Mouse (Mus musculus) forebrain, embryonic 12.5 days (tissue): Measurements from ENCODE around the gene Cldn4. TPM values are rescaled to one million over a fixed set of nuclear protein-coding genes. Genes with fewer than 3 reads are reported as not detected.

Experiments
- ATAC-seq: fragments of 200-750 bp; cut with Nextera tagmentation; 2 replicates; pipeline ENCODE4 v1.8.0; 2017; ENCODE audit warnings: moderate TSS enrichment; ENCODE audit not compliant: low FRiP score
- H3K27ac ChIP-seq: fragments of 300-500 bp; sonication (generic); 2 replicates; pipeline ENCODE4 v1.5.1; 2016; ENCODE audit warnings: mild to moderate bottlenecking
- H3K27me3 ChIP-seq: fragments of 300-500 bp; sonication (generic); 2 replicates; pipeline ENCODE4 v1.6.1; 2016; ENCODE audit warnings: mild to moderate bottlenecking
- H3K36me3 ChIP-seq: fragments of 300-500 bp; sonication (generic); replicated peaks from 2 replicates; pipeline ENCODE4 v1.6.1; 2016; ENCODE audit warnings: mild to moderate bottlenecking
- H3K4me1 ChIP-seq: fragments of 300-500 bp; sonication (generic); 2 replicates; pipeline ENCODE4 v1.6.1; 2016
- H3K4me2 ChIP-seq: fragments of 300-500 bp; sonication (generic); 2 replicates; pipeline ENCODE4 v1.6.1; 2016; ENCODE audit warnings: mild to moderate bottlenecking, moderate library complexity
- H3K4me3 ChIP-seq: fragments of 300-500 bp; sonication (generic); replicated peaks from 2 replicates; pipeline ENCODE4 v1.5.1; 2016; ENCODE audit warnings: mild to moderate bottlenecking
- H3K9ac ChIP-seq: fragments of 300-500 bp; sonication (generic); 2 replicates; pipeline ENCODE4 v1.6.1; 2016; ENCODE audit warnings: mild to moderate bottlenecking
- H3K9me3 ChIP-seq: fragments of 300-500 bp; sonication (generic); 2 replicates; pipeline ENCODE4 v1.6.1; 2016
- WGBS: fragments of 180-500 bp; shearing (Covaris S2); methylation state at CpG from one replicate; pipeline ENCODE4 v1.1.7; 2016; 5-methylcytosine and 5-hydroxymethylcytosine counted together
- polyA plus RNA-seq: library from polyadenylated mRNA; unstranded; fragments of >200 nt; fragmentation: Nextera tagmentation; extraction: Ambion mirVana; gene quantifications from 2 replicates; pipeline ENCODE4 v1.2.1, GENCODE M21; 2016

Gene Cldn4
- polyA plus RNA-seq, 1 experiment from 2014 or later = 2.8 TPM

DNA sequence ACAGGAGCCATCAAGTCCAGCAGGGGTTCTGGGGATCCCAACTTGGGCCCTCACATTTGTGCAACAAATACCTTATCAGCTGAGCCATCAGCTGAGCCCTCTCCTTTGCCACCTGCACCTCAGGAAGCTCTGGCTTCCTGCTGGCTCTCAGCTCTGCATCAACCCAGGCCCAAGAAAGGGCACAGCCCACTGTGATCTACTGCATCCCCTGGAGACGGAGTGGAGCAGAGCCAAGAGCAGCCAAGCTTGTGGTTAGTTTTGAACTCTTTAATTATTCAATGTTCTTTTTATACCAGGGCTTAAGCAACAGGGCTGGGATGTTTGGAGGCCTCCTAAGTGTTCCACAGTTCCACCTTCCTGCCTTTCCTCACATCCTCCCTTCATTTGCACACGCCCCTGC lies 13.7 kb upstream of the Cldn4 start:
- no peak for ATAC-seq
- no peak overlapping the region for H3K27ac ChIP-seq
- H3K36me3 ChIP-seq = no peaks in the 10 kb centered on the region
- WGBS = 69% methylated on average over 2 of the region's 2 CpGs
- H3K27me3 ChIP-seq = 0 out of 2 replicates have a peak, but pooled peaks cover 4% of the 10 kb centered on the region
- H3K9me3 ChIP-seq = no peaks in the 10 kb centered on the region
- no peaks in the 10 kb centered on the region for H3K4me1 ChIP-seq
- H3K9ac ChIP-seq = no peak overlapping the region
- H3K4me2 ChIP-seq = no peak overlapping the region
- H3K4me3 ChIP-seq = no peak overlapping the region

DNA sequence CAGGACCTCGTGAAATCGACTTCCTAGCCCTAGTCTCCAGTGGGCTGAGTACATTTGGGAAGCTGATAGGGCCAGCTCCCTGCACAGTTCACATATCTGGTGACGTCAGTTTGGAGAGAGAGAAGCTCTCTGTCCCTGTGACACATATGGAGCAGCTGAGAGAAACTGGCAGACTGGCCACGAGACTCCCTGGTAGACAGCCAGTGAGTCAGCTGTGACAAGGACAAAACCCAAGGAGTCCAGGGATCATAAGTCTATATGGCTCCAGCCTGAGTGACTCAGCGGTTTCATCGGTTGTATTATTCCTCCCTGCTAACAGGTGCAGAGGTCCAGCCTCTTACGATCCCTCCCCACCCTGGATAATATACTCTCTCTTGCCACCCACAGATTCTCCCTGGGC lies 12.4 kb upstream of the Cldn4 start:
- no peaks in the 10 kb centered on the region for H3K4me1 ChIP-seq
- no peak overlapping the region for H3K4me2 ChIP-seq
- ATAC-seq = no peak
- no peaks in the 10 kb centered on the region for H3K36me3 ChIP-seq
- no peak overlapping the region for H3K27ac ChIP-seq
- no peaks in the 10 kb centered on the region for H3K27me3 ChIP-seq
- H3K4me3 ChIP-seq = no peak overlapping the region
- whole genome bisulfite sequencing = 81% methylated on average over 7 of the region's 7 CpGs
- H3K9me3 ChIP-seq = no peaks in the 10 kb centered on the region
- H3K9ac ChIP-seq = no peak overlapping the region; the same call in 1 of the 2 replicates

DNA sequence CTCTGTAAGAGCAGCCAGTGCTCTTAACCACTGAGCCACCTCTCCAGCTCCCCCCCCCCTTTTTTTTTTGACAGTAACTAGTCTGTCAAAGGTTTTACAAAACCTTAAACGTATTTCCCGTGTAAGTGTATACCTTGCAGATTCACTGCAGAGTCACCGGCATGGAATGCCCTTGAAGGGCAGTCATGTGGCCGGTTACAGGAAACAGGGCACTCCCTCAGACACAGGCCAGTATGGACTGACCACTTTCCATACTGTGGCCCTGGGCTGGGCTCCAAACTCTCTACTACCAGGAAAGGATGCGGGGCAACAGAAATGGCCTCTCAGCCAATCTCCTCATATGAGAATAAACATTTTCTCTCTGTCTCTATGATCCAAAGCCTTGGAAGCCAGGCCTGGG lies 8.8 kb upstream of the Cldn4 start:
- WGBS = 85% methylated on average over 5 of the region's 5 CpGs
- ATAC-seq = no peak
- Histone ChIP-seq H3K9me3 (no peaks in the 10 kb centered on the region), H3K9ac (no peak overlapping the region), H3K4me1 (no peaks in the 10 kb centered on the region), H3K4me3 (no peak overlapping the region), H3K36me3 (no peaks in the 10 kb centered on the region), H3K4me2 (no peak overlapping the region), H3K27me3 (0 out of 2 replicates have a peak, but pooled peaks cover 6% of the 10 kb centered on the region), H3K27ac (no peak overlapping the region)

DNA sequence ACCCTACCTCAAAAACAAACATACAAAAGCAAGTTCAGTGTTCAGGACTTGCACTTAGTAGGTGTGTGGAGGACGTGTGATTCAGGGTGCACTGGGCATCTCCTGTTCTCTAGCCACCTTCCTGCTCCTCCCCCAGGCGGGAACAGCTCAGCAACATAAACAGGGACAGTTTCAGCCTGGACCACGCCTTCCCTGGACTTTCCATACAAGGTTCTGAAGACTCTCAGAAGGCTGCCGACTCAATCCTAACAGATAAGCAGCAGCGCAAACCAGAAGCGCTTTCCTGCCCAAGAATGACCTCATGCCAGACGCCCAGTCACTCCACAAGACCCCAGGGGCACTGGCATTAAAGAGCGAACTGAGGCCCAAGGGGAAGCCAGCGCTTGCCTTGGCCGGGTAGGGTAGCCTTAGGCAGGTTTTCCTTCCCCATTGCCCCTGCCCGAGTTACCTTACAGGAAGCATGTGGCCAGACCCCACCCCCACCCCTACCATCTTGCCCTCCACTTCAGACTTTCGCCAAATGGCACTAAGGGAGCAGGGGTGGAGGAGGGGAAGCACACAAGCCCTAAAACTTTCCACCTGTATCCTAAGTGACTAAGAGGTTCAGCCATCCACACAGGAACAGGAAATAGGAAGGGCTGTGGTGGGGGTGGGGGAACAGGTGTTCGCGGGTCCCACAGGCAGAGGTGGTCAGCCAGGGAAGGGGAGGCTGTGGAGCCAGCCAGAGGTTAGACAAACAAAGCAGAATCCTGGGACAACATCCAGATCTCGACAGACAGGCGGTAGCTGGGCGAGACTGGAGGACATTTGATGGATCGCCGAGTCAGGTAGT lies 4.5 kb upstream of the Cldn4 start:
- no peak for ATAC-seq
- no peak overlapping the region for H3K4me3 ChIP-seq
- H3K4me1 ChIP-seq = peaks cover 7% of the 10 kb centered on the region
- no peaks in the 10 kb centered on the region for H3K36me3 ChIP-seq
- H3K4me2 ChIP-seq = no peak overlapping the region
- H3K27ac ChIP-seq = no peak overlapping the region
- no peak overlapping the region for H3K9ac ChIP-seq
- WGBS = 56% methylated on average over 19 of the region's 19 CpGs
- H3K9me3 ChIP-seq = no peaks in the 10 kb centered on the region
- peaks cover 26% of the 10 kb centered on the region for H3K27me3 ChIP-seq

DNA sequence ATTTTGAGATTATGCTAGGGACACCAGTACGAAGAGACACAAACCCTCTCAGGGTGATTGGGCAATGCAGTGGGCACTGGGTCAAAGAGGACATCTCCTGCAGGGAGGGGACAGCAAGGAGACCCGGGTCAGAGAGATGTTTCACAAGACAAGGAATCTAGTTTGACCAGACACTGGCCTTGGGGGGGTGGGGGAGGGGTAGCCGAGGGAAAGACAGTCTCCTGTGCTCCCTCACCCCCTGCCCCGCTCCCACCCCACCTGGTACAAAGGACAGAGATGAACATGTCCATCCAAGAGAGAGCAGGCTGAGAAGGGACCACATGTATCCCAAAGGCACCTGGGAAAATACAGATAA lies 1.3 kb upstream of the Cldn4 start:
- Histone ChIP-seq H3K9ac (no peak overlapping the region), H3K27me3 (peaks cover 51% of the 10 kb centered on the region), H3K4me1 (peaks cover 8% of the 10 kb centered on the region), H3K4me3 (no peak overlapping the region), H3K4me2 (no peak overlapping the region), H3K9me3 (no peaks in the 10 kb centered on the region), H3K36me3 (no peaks in the 10 kb centered on the region), H3K27ac (no peak overlapping the region)
- ATAC-seq = no peak
- WGBS = 75% methylated on average over 4 of the region's 4 CpGs

DNA sequence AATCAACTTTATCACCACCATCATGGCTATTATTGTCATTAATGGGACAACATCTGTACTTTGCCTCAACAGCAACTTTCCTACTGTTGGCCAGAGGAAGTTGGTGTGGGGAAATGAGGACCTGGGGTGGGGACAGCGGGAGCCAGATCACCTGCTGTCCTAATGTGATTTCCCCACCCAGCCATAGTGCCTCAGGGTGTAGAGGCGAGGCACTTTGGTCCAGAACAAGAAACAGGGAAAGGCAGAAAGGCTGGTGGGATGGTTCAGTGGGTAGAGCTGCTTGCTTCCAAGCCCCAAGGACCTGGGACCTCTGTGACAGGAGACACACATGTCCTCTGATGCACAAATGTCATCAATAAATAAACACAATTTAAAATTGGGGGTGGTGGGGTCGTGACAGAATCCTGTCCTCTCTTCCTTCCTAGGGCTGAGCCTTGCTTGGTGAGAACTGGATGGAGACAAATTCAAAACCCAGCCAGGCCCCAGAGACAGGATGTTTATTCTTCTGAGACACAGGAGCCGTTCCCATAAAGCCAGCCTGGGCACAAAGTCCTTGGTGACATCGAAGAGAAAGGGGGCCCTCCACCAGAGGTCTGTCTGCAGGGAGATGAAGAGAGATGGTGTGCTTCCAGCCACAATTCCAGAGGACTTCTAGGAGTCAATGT lies 818 bp upstream of the Cldn4 start:
- Histone ChIP-seq H3K9ac (no peak overlapping the region), H3K4me2 (no peak overlapping the region), H3K4me1 (peaks cover 8% of the 10 kb centered on the region), H3K27ac (no peak overlapping the region), H3K27me3 (peaks cover 51% of the 10 kb centered on the region), H3K36me3 (no peaks in the 10 kb centered on the region), H3K4me3 (no peak overlapping the region), H3K9me3 (no peaks in the 10 kb centered on the region)
- 72% methylated on average over 5 of the region's 5 CpGs for WGBS
- ATAC-seq = no peak

DNA sequence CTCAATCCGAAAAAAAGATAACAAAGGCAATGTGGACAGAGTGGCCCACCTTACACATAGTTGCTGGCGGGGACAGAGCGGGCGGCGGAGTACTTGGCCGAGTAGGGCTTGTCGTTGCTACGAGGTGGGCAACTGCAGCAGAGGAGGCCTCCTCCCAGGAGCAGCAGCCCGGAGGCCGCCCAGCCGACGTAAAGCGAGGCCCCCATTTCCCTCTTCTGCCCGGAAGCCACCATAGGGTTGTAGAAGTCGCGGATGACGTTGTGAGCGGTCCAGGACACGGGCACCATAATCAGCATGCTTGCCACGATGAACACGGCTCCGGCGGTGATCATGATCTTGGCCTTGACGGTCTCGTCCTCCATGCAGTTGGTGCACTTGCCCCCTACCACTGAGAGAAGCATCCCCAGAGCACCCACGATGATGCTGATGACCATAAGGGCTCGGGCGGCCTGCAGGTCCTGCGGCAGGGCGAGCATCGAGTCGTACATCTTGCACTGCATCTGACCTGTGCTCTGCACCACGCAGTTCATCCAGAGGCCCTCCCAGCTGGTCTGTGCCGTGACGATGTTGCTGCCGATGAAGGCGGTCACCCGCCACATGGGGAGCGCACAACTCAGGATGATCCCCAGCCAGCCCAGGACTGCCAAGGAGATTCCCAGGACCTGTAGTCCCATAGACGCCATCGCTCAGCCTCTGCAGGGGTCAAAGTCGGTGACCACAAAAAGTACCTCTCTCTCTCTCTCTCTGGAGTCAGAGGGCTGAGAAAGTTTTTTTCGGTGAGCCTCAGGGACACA lies 474 bp downstream of the Cldn4 start:
- Histone ChIP-seq H3K4me1 (peaks cover 8% of the 10 kb centered on the region), H3K9me3 (no peaks in the 10 kb centered on the region), H3K9ac (no peak overlapping the region), H3K4me3 (peak overlapping the region; percentile 7; the same call in 1 of the 2 replicates), H3K4me2 (peak overlapping the region; percentile 31), H3K27me3 (peaks cover 50% of the 10 kb centered on the region), H3K27ac (no peak overlapping the region), H3K36me3 (no peaks in the 10 kb centered on the region)
- no peak for ATAC-seq
- 14% methylated on average over 43 of the region's 43 CpGs for WGBS

DNA sequence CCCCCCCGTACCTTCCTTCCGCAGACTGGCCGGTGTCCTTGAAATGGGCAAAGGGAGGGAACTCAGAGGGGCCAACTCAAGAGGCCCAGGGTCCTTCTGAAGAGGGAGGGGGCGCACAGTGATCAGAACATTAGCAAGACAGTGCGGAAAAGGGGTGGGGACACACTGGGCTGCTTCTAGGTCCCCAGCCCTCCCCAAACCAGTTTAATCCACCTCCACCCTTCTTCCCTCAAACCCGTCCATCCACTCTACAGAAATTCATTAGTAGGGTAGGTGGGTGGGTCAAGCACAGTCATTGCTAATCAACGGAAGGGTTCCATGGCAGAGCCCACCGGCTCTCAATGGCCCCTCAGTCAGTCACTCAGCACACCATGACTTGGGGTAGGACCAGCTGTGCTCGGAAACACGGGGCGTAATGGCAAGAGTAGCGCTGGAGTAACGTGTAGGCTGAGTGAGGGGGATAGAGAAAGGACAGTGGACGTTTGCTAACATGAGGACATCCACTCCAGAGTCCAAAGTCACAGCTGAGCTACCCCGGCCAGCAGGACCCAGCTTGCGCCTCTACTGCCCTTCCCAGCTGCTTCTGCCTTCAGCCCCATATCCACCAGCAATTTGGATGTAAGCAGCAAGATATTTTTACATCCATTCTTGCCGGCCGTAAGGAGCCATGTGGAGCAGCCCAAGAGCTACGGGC lies 1.3 kb downstream of the Cldn4 start:
- no peak overlapping the region for H3K4me3 ChIP-seq
- no peak for ATAC-seq
- no peak overlapping the region for H3K27ac ChIP-seq
- peaks cover 45% of the 10 kb centered on the region for H3K27me3 ChIP-seq
- H3K9me3 ChIP-seq = no peaks in the 10 kb centered on the region
- H3K4me2 ChIP-seq = no peak overlapping the region
- WGBS = 35% methylated on average over 18 of the region's 19 CpGs
- peaks cover 8% of the 10 kb centered on the region for H3K4me1 ChIP-seq
- no peaks in the 10 kb centered on the region for H3K36me3 ChIP-seq
- no peak overlapping the region for H3K9ac ChIP-seq

DNA sequence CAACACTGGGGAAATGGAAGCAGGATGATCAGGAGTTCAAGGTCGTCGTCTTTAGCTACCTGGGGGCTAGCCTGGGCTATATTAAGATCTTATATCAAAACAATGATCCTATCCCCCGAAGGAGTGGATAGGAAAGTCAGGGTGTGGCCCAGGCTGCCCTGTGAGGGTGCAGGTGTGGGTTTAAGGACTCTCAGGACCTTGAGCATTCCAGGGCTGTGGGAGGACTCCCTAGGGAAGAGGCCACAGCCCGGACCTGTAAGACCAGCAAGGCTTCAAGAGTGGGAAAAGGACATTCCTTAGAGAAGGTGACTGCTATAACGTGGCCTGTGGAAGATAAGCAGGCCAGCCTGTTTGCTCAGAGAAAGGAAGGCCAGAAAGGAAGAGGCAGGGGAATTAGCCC lies 2.6 kb downstream of the Cldn4 start:
- WGBS = 77% methylated on average over 5 of the region's 5 CpGs
- Histone ChIP-seq H3K36me3 (no peaks in the 10 kb centered on the region), H3K27me3 (peaks cover 45% of the 10 kb centered on the region), H3K9me3 (no peaks in the 10 kb centered on the region), H3K9ac (no peak overlapping the region), H3K4me2 (no peak overlapping the region), H3K4me1 (peaks cover 8% of the 10 kb centered on the region), H3K27ac (no peak overlapping the region), H3K4me3 (no peak overlapping the region)
- ATAC-seq = no peak

DNA sequence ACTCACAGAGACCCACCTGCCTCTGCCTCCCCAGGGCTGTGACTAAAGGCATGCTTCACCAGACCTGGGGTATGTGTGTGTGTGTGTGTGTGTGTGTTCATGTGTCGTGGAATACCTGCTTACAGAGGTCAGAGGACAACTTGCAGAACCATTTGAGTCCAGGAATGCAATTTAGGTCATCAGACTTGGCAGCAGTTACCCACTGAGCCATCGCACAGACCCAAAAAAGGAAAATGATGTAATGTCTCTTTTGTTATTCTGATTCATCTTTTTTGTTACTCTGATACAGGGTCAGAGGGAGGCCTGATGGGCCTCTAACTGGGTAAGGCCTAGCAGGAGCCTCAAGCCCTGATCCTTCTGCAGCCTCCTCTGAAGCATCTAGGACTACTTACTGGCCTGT lies 4.0 kb downstream of the Cldn4 start:
- no peaks in the 10 kb centered on the region for H3K9me3 ChIP-seq
- no peaks in the 10 kb centered on the region for H3K36me3 ChIP-seq
- H3K9ac ChIP-seq = no peak overlapping the region
- H3K27me3 ChIP-seq = peaks cover 39% of the 10 kb centered on the region
- no peak overlapping the region for H3K4me2 ChIP-seq
- H3K4me1 ChIP-seq = peaks cover 8% of the 10 kb centered on the region
- no peak overlapping the region for H3K27ac ChIP-seq
- H3K4me3 ChIP-seq = no peak overlapping the region
- WGBS = 77% methylated on average over 2 of the region's 2 CpGs
- ATAC-seq = no peak

DNA sequence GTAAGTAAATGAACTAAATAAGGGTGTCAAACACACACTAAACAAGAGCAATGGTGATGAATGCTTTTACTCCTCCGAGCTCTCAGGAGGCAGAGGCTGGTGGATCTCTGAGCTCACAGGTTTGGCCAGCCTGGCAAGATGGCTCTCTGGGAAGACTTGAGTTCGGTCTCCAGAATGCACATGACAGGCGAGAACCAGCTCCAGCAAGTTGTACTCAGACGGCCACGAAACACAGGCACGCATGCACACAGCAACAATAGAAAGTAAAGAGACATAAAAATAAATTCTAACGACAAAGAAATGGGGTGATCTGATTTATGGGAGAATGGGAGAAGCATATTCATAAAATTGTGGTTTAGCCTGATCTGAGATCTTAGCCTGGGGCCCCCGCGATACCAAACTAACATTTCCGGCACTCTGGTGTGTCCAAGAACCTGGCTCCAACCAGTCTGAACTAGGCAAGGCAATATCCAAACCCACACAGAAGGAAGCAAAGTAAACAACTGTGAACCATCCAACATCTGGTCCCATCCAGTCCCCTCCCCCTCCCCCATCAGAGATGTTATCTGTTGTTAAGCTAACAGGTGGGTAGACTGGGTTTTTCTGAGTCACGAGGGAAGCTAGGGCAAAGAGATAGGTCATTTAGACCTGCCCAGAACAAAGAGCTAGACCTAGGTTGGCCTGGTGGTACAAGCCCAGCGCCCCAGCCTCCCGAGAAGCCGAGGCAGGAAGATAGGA lies 5.1 kb downstream of the Cldn4 start:
- ATAC-seq = no peak
- H3K9me3 ChIP-seq = no peaks in the 10 kb centered on the region
- H3K4me3 ChIP-seq = no peak overlapping the region
- WGBS = 89% methylated on average over 14 of the region's 14 CpGs
- no peaks in the 10 kb centered on the region for H3K36me3 ChIP-seq
- H3K27ac ChIP-seq = no peak overlapping the region
- H3K4me2 ChIP-seq = no peak overlapping the region
- H3K27me3 ChIP-seq = peaks cover 28% of the 10 kb centered on the region
- peaks cover 4% of the 10 kb centered on the region for H3K4me1 ChIP-seq
- no peak overlapping the region for H3K9ac ChIP-seq
